Mouse (Mus musculus) adrenal gland, adult 2 months (tissue): ENCODE measurements around the gene Sele. TPM values are rescaled to one million over a fixed set of nuclear protein-coding genes. Genes with fewer than 3 reads are reported as not detected.
"Not testable (repeated sequence)": the region's sequence is repeated elsewhere in the genome, so short reads cannot be mapped to it uniquely, and the experiment has no call there.

Experiments
- DNase-seq: peaks from one replicate; pipeline ENCODE4 v3.0.0; 2021
- long read RNA-seq: library from polyadenylated mRNA; stranded (forward); transcript quantifications from one replicate; pipeline ENCODE4 v2.0.0, GENCODE M21; 2021
- polyA plus RNA-seq: library from polyadenylated mRNA; depleted of rRNA; stranded (reverse); fragments of >200 nt; gene quantifications from 2 replicates; pipeline ENCODE4 v1.2.3, GENCODE M21; 2012; rRNA removed
- total RNA-seq, 2 experiments: library from RNA; stranded (reverse); gene quantifications; 2 replicates each; pipeline ENCODE4 v1.2.3; 2021

Sele gene
- total RNA-seq (1 to 10 TPM; 3.7 to 5.1 TPM), polyA plus RNA-seq (0.59 and 1.2 TPM in 2 replicates)
- long read RNA-seq, partial matches to known transcripts, result 2 of 6 reads
- long read RNA-seq, other reads (novel, unspliced or antisense), result 4 of 6 reads

- DNase-seq, result no peak
Measured at GRCm38 (mm10) chr1:164047934-164048333, at the start of gene Sele. TSS of gene Sele (plus strand) at chr1:164048234.

GRCm38 (mm10) chr1:164001831-164002452 is 46.1 kb upstream of the Sele start:
- DNase-seq, result no peak

GRCm38 (mm10) chr1:164004311-164004710 is 43.7 kb upstream of the Sele start:
- no peak for DNase-seq

- DNase-seq, result no peak
Measured at GRCm38 (mm10) chr1:164009235-164009634, 38.8 kb upstream of the Sele start.

GRCm38 (mm10) chr1:164014616-164015015 is 33.4 kb upstream of the Sele start:
- no peak for DNase-seq

- DNase-seq, result no peak
Measured at GRCm38 (mm10) chr1:164018221-164018896, 29.7 kb upstream of the Sele start.

GRCm38 (mm10) chr1:164019789-164020188 is 28.2 kb upstream of the Sele start:
- DNase-seq, result no peak

- DNase-seq, result not testable (repeated sequence)
Measured at GRCm38 (mm10) chr1:164020746-164021145, 27.3 kb upstream of the Sele start.

GRCm38 (mm10) chr1:164022106-164022505 is 25.9 kb upstream of the Sele start:
- not testable (repeated sequence) for DNase-seq

- no peak for DNase-seq
Measured at GRCm38 (mm10) chr1:164025685-164026084, 22.3 kb upstream of the Sele start.

- no peak for DNase-seq
Measured at GRCm38 (mm10) chr1:164027416-164027815, 20.6 kb upstream of the Sele start.

GRCm38 (mm10) chr1:164040385-164041135 is 7.5 kb upstream of the Sele start:
- no peak for DNase-seq

- peak; percentile 53 for DNase-seq
Measured at GRCm38 (mm10) chr1:164043549-164043948, 4.5 kb upstream of the Sele start.

- no peak for DNase-seq
Measured at GRCm38 (mm10) chr1:164053561-164053960, 5.5 kb downstream of the Sele start.

- no peak for DNase-seq
Measured at GRCm38 (mm10) chr1:164054800-164055199, 6.8 kb downstream of the Sele start.

- DNase-seq, result no peak
Measured at GRCm38 (mm10) chr1:164060071-164060470, 12.0 kb downstream of the Sele start.

- no peak for DNase-seq
Measured at GRCm38 (mm10) chr1:164061278-164061677, 13.2 kb downstream of the Sele start.

GRCm38 (mm10) chr1:164061925-164062324 is 13.9 kb downstream of the Sele start, which contains the start of gene Sell:
TSS of gene Sell (plus strand) at chr1:164061982.
- no peak for DNase-seq

GRCm38 (mm10) chr1:164062856-164063255 is 14.8 kb downstream of the Sele start:
- DNase-seq, result no peak

GRCm38 (mm10) chr1:164063745-164064144 is 15.7 kb downstream of the Sele start:
- DNase-seq, result no peak

- no peak for DNase-seq
Measured at GRCm38 (mm10) chr1:164069261-164069660, 21.2 kb downstream of the Sele start.

- DNase-seq, result no peak
Measured at GRCm38 (mm10) chr1:164070461-164070860, 22.4 kb downstream of the Sele start.

GRCm38 (mm10) chr1:164071111-164071510 is 23.1 kb downstream of the Sele start:
- DNase-seq, result no peak
